Mouse (Mus musculus) CH12.LX (cell line): ENCODE data around the gene Spag7.

Experiments used
- BHLHE40 ChIP-seq: IDR thresholded peaks from 2 replicates; pipeline ENCODE4 v1.6.1; 2011; ENCODE audit warnings: mild to moderate bottlenecking, low read depth, low read length, improper control_type of control experiment
- CTCF ChIP-seq, 2 experiments: IDR thresholded peaks in 1 of 2; conservative IDR thresholded peaks in 1 of 2; 2 replicates each; pipeline ENCODE4 v1.5.1; 2011 to 2012; ENCODE audit warnings: low read depth in 2 of 2, low read length in 2 of 2, improper control_type of control experiment in 1 of 2, inconsistent platforms in 1 of 2, mild to moderate bottlenecking in 1 of 2, moderate library complexity in 1 of 2
- HCFC1 ChIP-seq: IDR thresholded peaks from 2 replicates; pipeline ENCODE4 v1.6.1; 2012; ENCODE audit warnings: low read depth, mild to moderate bottlenecking, inconsistent platforms, low read length, improper control_type of control experiment
- MAX ChIP-seq: IDR thresholded peaks from 2 replicates; pipeline ENCODE4 v1.6.1; 2011; ENCODE audit warnings: low read length, improper control_type of control experiment
- PAX5 ChIP-seq: IDR thresholded peaks from 2 replicates; pipeline ENCODE4 v1.6.1; 2012; ENCODE audit warnings: low read length, inconsistent platforms, mixed read lengths
- POLR2A ChIP-seq: IDR thresholded peaks from 2 replicates; pipeline ENCODE4 v1.6.1; 2011; ENCODE audit warnings: low read depth, mild to moderate bottlenecking, improper control_type of control experiment, low read length
- USF2 ChIP-seq: conservative IDR thresholded peaks from 2 replicates; pipeline ENCODE4 v1.6.1; 2011; ENCODE audit warnings: low read depth, low read length, improper control_type of control experiment
- ZC3H11A ChIP-seq: IDR thresholded peaks from 2 replicates; pipeline ENCODE4 v1.6.1; 2012; ENCODE audit warnings: low read depth, mild to moderate bottlenecking, inconsistent platforms, low read length, improper control_type of control experiment
- ZMIZ1 ChIP-seq: IDR thresholded peaks from 2 replicates; pipeline ENCODE4 v1.6.1; 2012; ENCODE audit warnings: low read depth, mild to moderate bottlenecking, inconsistent platforms, low read length, improper control_type of control experiment

DNA sequence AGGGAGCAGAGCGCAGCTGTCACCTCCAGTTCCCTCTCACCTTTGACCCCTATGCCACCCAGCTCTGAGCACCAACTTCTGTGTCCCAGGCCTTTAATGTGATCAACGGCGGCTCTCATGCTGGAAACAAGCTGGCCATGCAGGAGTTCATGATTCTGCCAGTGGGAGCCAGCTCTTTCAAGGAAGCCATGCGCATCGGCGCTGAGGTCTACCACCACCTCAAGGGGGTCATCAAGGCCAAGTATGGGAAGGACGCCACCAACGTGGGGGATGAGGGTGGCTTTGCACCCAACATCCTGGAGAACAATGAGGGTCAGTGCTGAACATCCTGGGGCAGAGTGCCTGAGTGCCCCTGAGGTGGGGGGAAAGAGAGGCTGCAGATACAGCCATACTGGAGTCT lies 8.6 kb downstream of the Spag7 start:
- TF ChIP-seq HCFC1, result no peak
- no peak for TF ChIP-seq MAX
- TF ChIP-seq BHLHE40, result no peak
- no peak for TF ChIP-seq USF2
- no peak for TF ChIP-seq PAX5
- no peak for TF ChIP-seq ZMIZ1
- no peak for TF ChIP-seq CTCF (conservative IDR thresholded peaks at IDR 0.05 in 1 of 2, IDR thresholded peaks at IDR 0.05 in 1 of 2; ENCODE audit: low read depth in 2 of 2, low read length in 2 of 2)
- no peak for TF ChIP-seq POLR2A
- no peak for TF ChIP-seq ZC3H11A
